Mouse (Mus musculus) MEL (cell line): ENCODE results near the gene Brf1. TPM values are rescaled to one million over a fixed set of nuclear protein-coding genes. Genes with fewer than 3 reads are reported as not detected.
A peak's percentile ranks its signal among the peaks of the same experiment; 100 is the strongest.

Experiments used
- DNase-seq: peaks from one replicate; pipeline ENCODE4 v3.0.0; 2011; ENCODE audit warnings: low read depth, low spot score
- H3K27ac ChIP-seq: 2 replicates; pipeline ENCODE4 v1.5.1; 2012; ENCODE audit warnings: low read depth, mild to moderate bottlenecking, control low read depth, low read length, moderate library complexity; ENCODE audit not compliant: control insufficient read depth
- H3K27me3 ChIP-seq, 2 experiments: fragments of 150-350 bp in 1 of 2; sonication (generic) in 1 of 2; 2 replicates each; pipeline ENCODE4 v1.6.1; 2012; ENCODE audit warnings: low read length in 2 of 2, mild to moderate bottlenecking in 2 of 2, improper control_type of control experiment in 1 of 2, moderate library complexity in 1 of 2; ENCODE audit not compliant: insufficient read depth in 2 of 2, control insufficient read depth in 1 of 2
- H3K36me3 ChIP-seq, 2 experiments: 2 replicates each; pipeline ENCODE4 v1.6.1; 2012 to 2014; ENCODE audit warnings: low read length in 2 of 2, improper control_type of control experiment in 1 of 2, inconsistent platforms in 1 of 2, mild to moderate bottlenecking in 1 of 2; ENCODE audit not compliant: insufficient read depth in 2 of 2, control insufficient read depth in 1 of 2
- H3K4me1 ChIP-seq, 2 experiments: fragments of 150-350 bp in 1 of 2; sonication (generic) in 1 of 2; 2 replicates each; pipeline ENCODE4 v1.6.1; 2012; ENCODE audit warnings: low read length in 2 of 2, improper control_type of control experiment in 1 of 2, mild to moderate bottlenecking in 1 of 2; ENCODE audit not compliant: insufficient read depth in 2 of 2, control insufficient read depth in 1 of 2
- H3K4me3 ChIP-seq, 2 experiments: fragments of 150-350 bp in 1 of 2; sonication (generic) in 1 of 2; 2 replicates each; pipeline ENCODE4 v1.5.1; 2012; ENCODE audit warnings: low read depth in 2 of 2, low read length in 2 of 2, mild to moderate bottlenecking in 2 of 2, moderate library complexity in 2 of 2, control low read depth in 1 of 2, improper control_type of control experiment in 1 of 2; ENCODE audit not compliant: control insufficient read depth in 1 of 2, insufficient read depth in 1 of 2
- H3K79me2 ChIP-seq: 2 replicates; pipeline ENCODE4 v1.6.1; 2012; ENCODE audit warnings: mild to moderate bottlenecking, low read length, moderate library complexity; ENCODE audit not compliant: control insufficient read depth, poor library complexity, insufficient read depth
- H3K9ac ChIP-seq: 2 replicates; pipeline ENCODE4 v1.6.1; 2012; ENCODE audit warnings: low read depth, mild to moderate bottlenecking, control low read depth, low read length, moderate library complexity; ENCODE audit not compliant: control insufficient read depth, poor library complexity, severe bottlenecking
- H3K9me3 ChIP-seq: fragments of 150-350 bp; sonication (generic); replicated peaks from 2 replicates; pipeline ENCODE4 v1.6.1; 2012; ENCODE audit warnings: mild to moderate bottlenecking, low read length, improper control_type of control experiment, moderate library complexity; ENCODE audit not compliant: insufficient read depth
- BHLHE40 ChIP-seq: IDR thresholded peaks from 2 replicates; pipeline ENCODE4 v1.6.1; 2012; ENCODE audit warnings: low read depth, mild to moderate bottlenecking, inconsistent platforms, low read length, improper control_type of control experiment, borderline replicate concordance
- CHD2 ChIP-seq: IDR thresholded peaks from 2 replicates; pipeline ENCODE4 v1.6.1; 2011; ENCODE audit warnings: low read length, improper control_type of control experiment
- CTCF ChIP-seq, 3 experiments: IDR thresholded peaks in 2 of 3; conservative IDR thresholded peaks in 1 of 3; 2 replicates each; pipeline ENCODE4 v1.5.1; 2011 to 2012; ENCODE audit warnings: low read length in 3 of 3, low read depth in 2 of 3, mild to moderate bottlenecking in 2 of 3, improper control_type of control experiment in 1 of 3, inconsistent platforms in 1 of 3, mixed read lengths in 1 of 3, moderate library complexity in 1 of 3; ENCODE audit not compliant: control insufficient read depth in 1 of 3, insufficient read depth in 1 of 3, poor library complexity in 1 of 3, severe bottlenecking in 1 of 3
- EP300 ChIP-seq, 2 experiments: IDR thresholded peaks; 2 replicates each; pipeline ENCODE4 v1.6.1; 2011; ENCODE audit warnings: improper control_type of control experiment in 2 of 2, low read length in 2 of 2, low read depth in 1 of 2, mild to moderate bottlenecking in 1 of 2
- ETS1 ChIP-seq: IDR thresholded peaks from 2 replicates; pipeline ENCODE4 v1.6.1; 2012; ENCODE audit warnings: low read depth, mild to moderate bottlenecking, inconsistent platforms, low read length, improper control_type of control experiment, moderate library complexity
- GATA1 ChIP-seq: IDR thresholded peaks from 2 replicates; pipeline ENCODE4 v1.6.1; 2011; ENCODE audit warnings: low read depth, low read length, improper control_type of control experiment
- HCFC1 ChIP-seq: IDR thresholded peaks from 2 replicates; pipeline ENCODE4 v1.6.1; 2012; ENCODE audit warnings: low read depth, mild to moderate bottlenecking, inconsistent platforms, low read length, improper control_type of control experiment, moderate library complexity
- JUND ChIP-seq: IDR thresholded peaks from 2 replicates; pipeline ENCODE4 v1.6.1; 2011; ENCODE audit warnings: low read depth, mild to moderate bottlenecking, improper control_type of control experiment, low read length
- MAFK ChIP-seq: IDR thresholded peaks from 2 replicates; pipeline ENCODE4 v1.6.1; 2011; ENCODE audit warnings: low read depth, mild to moderate bottlenecking, low read length, improper control_type of control experiment, borderline replicate concordance
- MAX ChIP-seq: IDR thresholded peaks from 2 replicates; pipeline ENCODE4 v1.6.1; 2011; ENCODE audit warnings: low read length, improper control_type of control experiment
- MAZ ChIP-seq: IDR thresholded peaks from 2 replicates; pipeline ENCODE4 v1.6.1; 2012; ENCODE audit warnings: low read depth, mild to moderate bottlenecking, inconsistent platforms, low read length, improper control_type of control experiment
- MXI1 ChIP-seq: IDR thresholded peaks from 2 replicates; pipeline ENCODE4 v1.6.1; 2011; ENCODE audit warnings: mild to moderate bottlenecking, low read depth, low read length, improper control_type of control experiment
- MYB ChIP-seq: IDR thresholded peaks from 2 replicates; pipeline ENCODE4 v1.6.1; 2011; ENCODE audit warnings: mild to moderate bottlenecking, low read depth, low read length, improper control_type of control experiment
- NELFE ChIP-seq: IDR thresholded peaks from 2 replicates; pipeline ENCODE4 v1.6.1; 2011; ENCODE audit warnings: low read depth, low read length, improper control_type of control experiment
- NRF1 ChIP-seq: IDR thresholded peaks from 2 replicates; pipeline ENCODE4 v1.6.1; 2014; ENCODE audit warnings: low read depth, mild to moderate bottlenecking, inconsistent platforms, low read length, improper control_type of control experiment, moderate library complexity; ENCODE audit not compliant: poor library complexity, insufficient read depth, severe bottlenecking
- POLR2A ChIP-seq, 2 experiments: IDR thresholded peaks; 2 replicates each; pipeline ENCODE4 v1.6.1; 2011 to 2012; ENCODE audit warnings: low read length in 2 of 2, mild to moderate bottlenecking in 2 of 2, control low read depth in 1 of 2, improper control_type of control experiment in 1 of 2, low read depth in 1 of 2, moderate library complexity in 1 of 2; ENCODE audit not compliant: control insufficient read depth in 1 of 2, insufficient read depth in 1 of 2, poor library complexity in 1 of 2
- POLR2AphosphoS5 ChIP-seq: IDR thresholded peaks from 2 replicates; pipeline ENCODE4 v1.6.1; 2012; ENCODE audit warnings: low read depth, borderline replicate concordance, mild to moderate bottlenecking, inconsistent platforms, low read length, moderate library complexity, mixed read lengths
- RCOR1 ChIP-seq: IDR thresholded peaks from 2 replicates; pipeline ENCODE4 v1.6.1; 2012; ENCODE audit warnings: low read depth, mild to moderate bottlenecking, inconsistent platforms, low read length, improper control_type of control experiment
- SIN3A ChIP-seq: IDR thresholded peaks from 2 replicates; pipeline ENCODE4 v1.6.1; 2012; ENCODE audit warnings: low read length, improper control_type of control experiment, inconsistent platforms
- TAL1 ChIP-seq: IDR thresholded peaks from 2 replicates; pipeline ENCODE4 v1.6.1; 2012; ENCODE audit warnings: mild to moderate bottlenecking, inconsistent platforms, low read length, moderate library complexity, mixed read lengths
- TBP ChIP-seq: IDR thresholded peaks from 2 replicates; pipeline ENCODE4 v1.8.0; 2011; ENCODE audit warnings: low read depth, low read length, improper control_type of control experiment
- USF1 ChIP-seq: IDR thresholded peaks from 2 replicates; pipeline ENCODE4 v1.6.1; 2014; ENCODE audit warnings: low read depth, mild to moderate bottlenecking, inconsistent platforms, low read length, improper control_type of control experiment, moderate library complexity
- USF2 ChIP-seq, 2 experiments: IDR thresholded peaks; 2 replicates each; pipeline ENCODE4 v1.6.1; 2011 to 2012; ENCODE audit warnings: improper control_type of control experiment in 2 of 2, low read length in 2 of 2, borderline replicate concordance in 1 of 2, inconsistent platforms in 1 of 2, low read depth in 1 of 2, mild to moderate bottlenecking in 1 of 2; ENCODE audit not compliant: insufficient read depth in 1 of 2
- ZC3H11A ChIP-seq: IDR thresholded peaks from 2 replicates; pipeline ENCODE4 v1.6.1; 2012; ENCODE audit warnings: low read depth, mild to moderate bottlenecking, inconsistent platforms, low read length, improper control_type of control experiment
- ZMIZ1 ChIP-seq: IDR thresholded peaks from 2 replicates; pipeline ENCODE4 v1.6.1; 2012; ENCODE audit warnings: low read depth, mild to moderate bottlenecking, inconsistent platforms, low read length, improper control_type of control experiment, moderate library complexity
- polyA plus RNA-seq, 2 experiments: library from polyadenylated mRNA; stranded (reverse) in 1 of 2; unstranded in 1 of 2; fragments of >175 nt in 1 of 2; fragments of >200 nt in 1 of 2; gene quantifications; 2 replicates each; pipeline versions ENCODE4 v1.2.1 to v1.2.4; 2012; ENCODE audit warnings: low replicate concordance in 2 of 2, low read depth in 1 of 2; ENCODE audit not compliant: insufficient read length in 2 of 2, insufficient read depth in 1 of 2, missing spikeins in 1 of 2
- total RNA-seq: library from RNA; depleted of rRNA; stranded (reverse); fragments of 300-350 nt; gene quantifications from 2 replicates; pipeline ENCODE4 v1.2.3, GENCODE M21; 2012

Gene Brf1
- total and polyA plus RNA-seq, 3 experiments: 105 to 159 TPM; not detected in 1

DNA sequence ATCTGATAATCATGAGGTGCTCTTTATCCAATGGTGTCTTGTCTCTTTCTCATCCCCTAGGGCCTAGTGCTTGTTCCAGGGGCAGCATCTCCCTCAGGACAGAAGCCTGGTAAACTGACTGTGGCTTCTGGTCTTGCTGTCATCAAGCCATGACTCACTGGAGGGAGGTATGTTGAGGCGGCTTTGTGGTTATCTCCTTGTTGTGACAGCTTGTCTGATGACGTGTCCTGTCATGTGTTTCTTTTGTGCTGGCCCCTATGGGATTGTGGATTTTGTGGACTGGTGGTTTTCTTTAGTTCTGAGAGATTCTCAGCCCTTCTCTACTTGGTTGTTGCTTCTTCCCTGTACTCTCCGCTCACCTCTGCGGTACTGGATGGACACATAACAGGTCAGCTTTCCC is 22.6 kb upstream of the Brf1 start:
- H3K36me3 ChIP-seq: peaks cover 0 to 3% of the 10 kb centered on the region in 2 experiments; a peak in 3 of 4 replicates
- peaks cover 5% of the 10 kb centered on the region; the same call in 1 of the 2 replicates for H3K79me2 ChIP-seq
- TF ChIP-seq RCOR1 (no peak), BHLHE40 (no peak), USF2 (IDR thresholded peaks at IDR 0.05; ENCODE audit: borderline replicate concordance in 1 of 2, insufficient read depth in 1 of 2, low read depth in 1 of 2, low read length in 2 of 2) (no peak), CTCF (IDR thresholded peaks at IDR 0.05 in 2 of 3, conservative IDR thresholded peaks at IDR 0.05 in 1 of 3; ENCODE audit: control insufficient read depth in 1 of 3, insufficient read depth in 1 of 3, low read depth in 2 of 3, low read length in 3 of 3, poor library complexity in 1 of 3, severe bottlenecking in 1 of 3) (no peak), TAL1 (peak; percentile 84), JUND (peak; percentile 86; the same call in 1 of the 2 replicates), GATA1 (peak; percentile 59; the same call in 1 of the 2 replicates), NELFE (no peak), MAX (peak; percentile 77), HCFC1 (no peak), POLR2AphosphoS5 (no peak), MYB (no peak), MAFK (no peak), SIN3A (peak; percentile 93), ZC3H11A (0 out of 2 replicates have a peak, but pooled peaks have one; percentile 11), POLR2A (IDR thresholded peaks at IDR 0.05; ENCODE audit: control insufficient read depth in 1 of 2, insufficient read depth in 1 of 2, low read depth in 1 of 2, low read length in 2 of 2, poor library complexity in 1 of 2) (0 out of 4 replicates have a peak, but pooled peaks of 1 of the 2 experiments have one; percentile 3), ETS1 (peak; percentile 88), MAZ (no peak), NRF1 (no peak), USF1 (peak; percentile 72), CHD2 (no peak), ZMIZ1 (no peak), EP300 (IDR thresholded peaks at IDR 0.05; ENCODE audit: low read depth in 1 of 2, low read length in 2 of 2) (peak; percentile 43 to 65), MXI1 (peak; percentile 86), TBP (0 out of 2 replicates have a peak, but pooled peaks have one; percentile 18)
- TF ChIP-seq, all 39 proteins: peak for 12
- Histone ChIP-seq H3K27me3 (no peaks in the 10 kb centered on the region), H3K4me3 (no peak overlapping the region), H3K27ac (peak overlapping the region; percentile 8; the same call in 1 of the 2 replicates), H3K4me1 (peaks cover 0 to 9% of the 10 kb centered on the region in 2 experiments; a peak in 2 of 4 replicates), H3K9ac (no peak overlapping the region), H3K9me3 (no peaks in the 10 kb centered on the region)
- peak; percentile 88 for DNase-seq
